Mouse (Mus musculus) C2C12 (cell line): ENCODE data around the gene Rragb.

ENCODE experiments used
- CTCF ChIP-seq: IDR thresholded peaks from one replicate; pipeline ENCODE4 v1.5.1; 2011; ENCODE audit not compliant: control insufficient read depth, insufficient read depth, insufficient read length
- FOSL1 ChIP-seq: IDR thresholded peaks from one replicate; pipeline ENCODE4 v1.8.0; 2011; ENCODE audit warnings: mild to moderate bottlenecking, low read length; ENCODE audit not compliant: poor library complexity, insufficient read depth, severe bottlenecking
- MAX ChIP-seq: IDR thresholded peaks from one replicate; pipeline ENCODE4 v1.6.1; 2011; ENCODE audit warnings: mild to moderate bottlenecking, control low read depth
- MYOG ChIP-seq: IDR thresholded peaks from one replicate; pipeline ENCODE4 v1.6.1; 2011; ENCODE audit not compliant: control insufficient read depth, insufficient read length; ENCODE audit errors: extremely low read depth

- TF ChIP-seq CTCF (no peak), FOSL1 (no peak), MAX (no peak), MYOG (no peak)
Observed at GRCm38 (mm10) chrX:153155322-153155721, 15.5 kb downstream of the Rragb start.
